Mouse (Mus musculus): ENCODE measurements around the gene Tmem233. TPM values are rescaled to one million over a fixed set of nuclear protein-coding genes. Genes with fewer than 3 reads are reported as not detected.

The Tmem233 gene
- total and polyA plus RNA-seq, 3 experiments = 6.0 TPM; not detected in 2

- H3K79me2 ChIP-seq (ENCODE audit: control insufficient read depth, insufficient read depth, low read length, poor library complexity) = no peaks in the 10 kb centered on the region
- no peak overlapping the region for H3K27ac ChIP-seq (ENCODE audit: control insufficient read depth, low read depth, low read length)
- no peak for DNase-seq (ENCODE audit: low read depth, low spot score)
- no peaks in the 10 kb centered on the region for H3K4me1 ChIP-seq (ENCODE audit: control insufficient read depth in 1 of 2, insufficient read depth in 2 of 2, low read length in 2 of 2)
- no peak overlapping the region for H3K9ac ChIP-seq (ENCODE audit: control insufficient read depth, low read depth, low read length, poor library complexity, severe bottlenecking)
- H3K27me3 ChIP-seq (ENCODE audit: control insufficient read depth in 1 of 2, insufficient read depth in 2 of 2, low read length in 2 of 2) = no peaks in the 10 kb centered on the region
- no peaks in the 10 kb centered on the region for H3K9me3 ChIP-seq (replicated peaks; ENCODE audit: insufficient read depth, low read length)
- peaks cover 0 to 10% of the 10 kb centered on the region in 2 experiments; a peak in 2 of 4 replicates for H3K36me3 ChIP-seq (ENCODE audit: control insufficient read depth in 1 of 2, insufficient read depth in 2 of 2, low read length in 2 of 2)
- TF ChIP-seq USF1 (IDR thresholded peaks at IDR 0.05; ENCODE audit: low read depth, low read length) (no peak), MAFK (IDR thresholded peaks at IDR 0.05; ENCODE audit: borderline replicate concordance, low read depth, low read length) (no peak), ELF1 (IDR thresholded peaks at IDR 0.05; ENCODE audit: low read depth, low read length) (no peak)
- H3K4me3 ChIP-seq (ENCODE audit: control insufficient read depth in 1 of 2, insufficient read depth in 1 of 2, low read depth in 2 of 2, low read length in 2 of 2) = no peak overlapping the region
These were observed 91.3 kb downstream of the Tmem233 start for GRCm38 (mm10) chr5:115991717-115992116.

Other genes starting within 250 kb of the Tmem233 start
- 21.5 and 24.3 TPM in 2 replicates for gene Cit, start 238.0 kb downstream of the Tmem233 start, total RNA-seq (2012; rRNA removed)
- 10 to 100 TPM; 24.1 to 32.9 TPM for gene Cit, start 238.0 kb downstream of the Tmem233 start, polyA plus RNA-seq (2012; ENCODE audit: insufficient read depth in 1 of 2, insufficient read length in 2 of 2, low read depth in 1 of 2, low replicate concordance in 2 of 2, missing spikeins in 1 of 2)
- gene Prkab1, start 58.7 kb downstream of the Tmem233 start, total RNA-seq (2012; rRNA removed) = 80.4 and 109 TPM in 2 replicates
- gene Prkab1, start 58.7 kb downstream of the Tmem233 start, polyA plus RNA-seq (2012; ENCODE audit: insufficient read depth in 1 of 2, insufficient read length in 2 of 2, low read depth in 1 of 2, low replicate concordance in 2 of 2, missing spikeins in 1 of 2) = 100 to 1,000 TPM in 1 of 2 experiments, not detected in 1; 175 TPM
- gene Ccdc60, start 205.7 kb upstream of the Tmem233 start, total RNA-seq (2012; rRNA removed) = not detected in 2 replicates
- not detected for gene Ccdc60, start 205.7 kb upstream of the Tmem233 start, polyA plus RNA-seq (2012; ENCODE audit: insufficient read depth in 1 of 2, insufficient read length in 2 of 2, low read depth in 1 of 2, low replicate concordance in 2 of 2, missing spikeins in 1 of 2)